Mouse (Mus musculus) embryonic facial prominence, embryonic 10.5 days (tissue): Measurements from ENCODE around the gene Ppp1r16b. TPM values are rescaled to one million over a fixed set of nuclear protein-coding genes. Genes with fewer than 3 reads are reported as not detected.

Experiments
- DNase-seq: peaks from one replicate; pipeline ENCODE4 v3.0.0-alpha.2; 2017; ENCODE audit warnings: low spot score
- H3K27ac ChIP-seq: fragments of 300-500 bp; sonication (generic); replicated peaks from 2 replicates; pipeline ENCODE4 v1.5.1; 2016; ENCODE audit warnings: mild to moderate bottlenecking
- H3K27me3 ChIP-seq: fragments of 300-500 bp; sonication (generic); replicated peaks from 2 replicates; pipeline ENCODE4 v1.6.1; 2016; ENCODE audit warnings: low read depth, mild to moderate bottlenecking; ENCODE audit not compliant: poor library complexity, severe bottlenecking
- H3K36me3 ChIP-seq: fragments of 300-500 bp; sonication (generic); replicated peaks from 2 replicates; pipeline ENCODE4 v1.6.1; 2016; ENCODE audit warnings: mild to moderate bottlenecking, moderate library complexity
- H3K4me1 ChIP-seq: fragments of 300-500 bp; sonication (generic); 2 replicates; pipeline ENCODE4 v1.6.1; 2016
- H3K4me3 ChIP-seq: fragments of 300-500 bp; sonication (generic); 2 replicates; pipeline ENCODE4 v1.5.1; 2016; ENCODE audit warnings: mild to moderate bottlenecking, moderate library complexity
- H3K9me3 ChIP-seq: fragments of 300-500 bp; sonication (generic); 2 replicates; pipeline ENCODE4 v1.6.1; 2016; ENCODE audit warnings: mild to moderate bottlenecking
- WGBS: fragments of 180-500 bp; shearing (Covaris S2); methylation state at CpG from one replicate; pipeline ENCODE4 v1.1.7; 2016; 5-methylcytosine and 5-hydroxymethylcytosine counted together
- polyA plus RNA-seq: library from polyadenylated mRNA; unstranded; fragments of >200 nt; fragmentation: Nextera tagmentation; extraction: Ambion mirVana; gene quantifications from 2 replicates; pipeline ENCODE4 v1.2.1, GENCODE M21; 2016

Ppp1r16b gene
- polyA plus RNA-seq, 1 experiment from 2014 or later = 3.3 TPM

DNA sequence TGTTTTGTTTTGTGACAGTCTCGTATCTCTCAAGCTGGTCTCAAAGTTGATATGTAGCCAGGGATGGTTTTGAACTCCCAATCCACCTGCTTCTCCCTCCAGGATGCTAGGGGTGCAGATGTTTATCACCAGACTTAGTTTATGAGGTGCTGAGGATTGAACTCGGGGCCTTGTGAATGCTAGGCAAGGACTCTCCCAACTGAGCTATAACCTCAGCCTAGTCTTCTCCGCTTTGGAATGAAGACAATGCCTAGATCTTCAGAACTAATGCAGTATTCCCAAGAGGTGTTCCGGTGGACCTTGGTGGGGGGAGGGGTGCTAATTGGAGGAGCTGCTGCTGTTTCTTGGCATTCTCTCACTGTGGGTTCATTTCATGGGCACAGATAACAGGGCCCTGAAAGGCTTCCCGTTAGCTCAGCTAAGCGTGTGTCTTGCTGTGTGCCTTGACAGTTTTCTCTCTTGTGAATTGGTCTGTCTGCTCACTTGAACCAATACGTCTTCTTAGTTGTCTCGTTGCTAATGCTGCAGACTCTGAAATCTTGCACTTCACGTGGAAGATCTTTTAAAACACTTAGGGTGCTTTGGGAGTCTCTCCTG, 19.1 kb downstream of the Ppp1r16b start:
- DNase-seq = no peak
- Histone ChIP-seq H3K9me3 (no peaks in the 10 kb centered on the region), H3K27me3 (no peaks in the 10 kb centered on the region), H3K4me1 (peaks cover 61% of the 10 kb centered on the region), H3K4me3 (no peak overlapping the region), H3K36me3 (no peaks in the 10 kb centered on the region), H3K27ac (no peak overlapping the region)
- 70% methylated on average over 9 of the region's 9 CpGs for WGBS

DNA sequence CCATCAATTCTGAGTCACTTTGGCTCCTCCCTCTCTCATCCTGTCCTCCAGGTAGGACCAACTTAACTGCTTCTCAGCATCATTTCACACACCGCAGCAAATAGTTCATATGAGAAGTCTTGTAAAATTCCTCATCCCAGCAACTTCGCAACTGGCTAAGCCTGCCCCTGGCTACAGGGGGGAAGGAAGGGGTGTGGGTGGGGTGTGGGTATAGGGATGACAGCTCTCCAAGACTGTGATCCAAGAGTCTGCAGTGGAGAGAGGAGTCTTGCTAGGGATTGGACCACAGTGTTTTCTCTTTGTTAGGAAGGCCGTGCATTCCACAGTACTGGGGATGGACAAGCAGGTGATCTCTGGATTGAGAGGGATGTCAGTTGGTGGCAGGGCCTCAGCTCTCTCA, 19.7 kb downstream of the Ppp1r16b start:
- Histone ChIP-seq H3K27ac (no peak overlapping the region), H3K4me1 (peaks cover 66% of the 10 kb centered on the region), H3K9me3 (no peaks in the 10 kb centered on the region), H3K27me3 (no peaks in the 10 kb centered on the region), H3K36me3 (no peaks in the 10 kb centered on the region), H3K4me3 (no peak overlapping the region)
- DNase-seq = no peak
- 91% methylated on average over 3 of the region's 3 CpGs for WGBS

DNA sequence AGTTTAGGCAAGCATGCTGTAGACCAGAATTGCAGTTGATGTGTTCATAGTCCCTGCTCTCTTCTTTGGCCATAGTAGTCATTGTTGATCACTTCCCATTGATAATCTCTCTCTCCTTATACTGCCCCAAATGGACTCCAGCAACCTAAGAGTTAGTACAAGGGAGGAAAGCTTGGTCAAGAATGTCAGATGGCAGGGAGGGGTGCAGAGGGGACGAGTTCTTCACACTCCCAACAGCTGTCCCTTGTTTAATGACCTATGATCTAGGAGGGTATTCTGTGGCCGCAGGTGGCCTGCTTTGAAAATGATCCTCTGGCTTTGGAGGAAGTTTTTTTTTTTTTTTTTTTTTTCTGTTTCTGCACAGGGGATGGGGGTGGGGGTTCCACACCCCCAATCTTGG, 21.2 kb downstream of the Ppp1r16b start:
- DNase-seq = no peak
- H3K9me3 ChIP-seq = no peaks in the 10 kb centered on the region
- H3K4me1 ChIP-seq = peaks cover 61% of the 10 kb centered on the region
- H3K27ac ChIP-seq = no peak overlapping the region
- 44% methylated on average over 2 of the region's 2 CpGs for WGBS
- no peaks in the 10 kb centered on the region for H3K36me3 ChIP-seq
- no peaks in the 10 kb centered on the region for H3K27me3 ChIP-seq
- no peak overlapping the region for H3K4me3 ChIP-seq

DNA sequence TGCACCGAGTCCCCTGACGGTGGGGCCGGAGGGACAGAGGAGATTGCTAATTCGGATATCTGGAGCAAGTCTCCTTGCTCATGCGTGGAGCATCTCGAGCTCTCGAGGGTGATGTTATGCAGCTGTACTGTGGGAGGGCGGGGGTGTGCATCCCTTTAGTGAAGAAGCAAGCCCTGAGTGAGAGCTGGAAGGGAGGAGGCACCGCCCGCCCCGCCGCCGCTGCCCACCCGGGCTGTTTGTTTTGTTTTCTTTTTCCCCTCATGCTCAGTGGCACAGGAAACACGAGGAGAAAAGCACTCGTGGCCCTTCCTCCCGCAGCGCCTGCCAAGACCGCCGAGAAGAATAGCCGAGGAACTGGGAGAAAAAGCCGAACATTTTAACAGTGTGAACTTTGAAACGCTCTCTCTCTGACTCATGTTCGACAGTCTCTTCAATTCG, 22.6 kb downstream of the Ppp1r16b start:
- Histone ChIP-seq H3K4me1 (peaks cover 49% of the 10 kb centered on the region), H3K4me3 (no peak overlapping the region), H3K27ac (no peak overlapping the region; the same call in 1 of the 2 replicates), H3K9me3 (no peaks in the 10 kb centered on the region), H3K27me3 (no peaks in the 10 kb centered on the region), H3K36me3 (no peaks in the 10 kb centered on the region)
- WGBS = 68% methylated on average over 25 of the region's 25 CpGs
- no peak for DNase-seq

DNA sequence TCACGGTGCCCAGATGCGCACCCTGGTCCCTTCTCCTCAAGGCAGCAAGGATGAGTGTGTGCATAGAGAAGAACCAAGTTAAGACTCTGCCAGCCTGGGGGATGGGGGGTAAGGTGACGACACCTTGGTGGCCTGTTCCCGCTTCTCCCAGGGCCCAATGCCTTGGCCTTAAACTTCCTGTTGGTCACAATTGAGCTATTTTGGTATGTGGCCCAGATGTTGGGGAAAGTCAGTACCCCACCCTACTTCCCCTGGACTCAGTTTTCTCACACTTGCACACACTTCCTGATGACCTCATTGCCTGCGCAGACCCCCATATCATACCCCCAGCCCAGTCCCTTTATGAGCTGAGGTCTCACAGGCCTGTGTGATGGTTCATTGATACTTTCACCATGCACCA, 23.9 kb downstream of the Ppp1r16b start:
- H3K27ac ChIP-seq = no peak overlapping the region
- H3K4me3 ChIP-seq = no peak overlapping the region
- no peaks in the 10 kb centered on the region for H3K9me3 ChIP-seq
- H3K4me1 ChIP-seq = peaks cover 43% of the 10 kb centered on the region
- WGBS = 78% methylated on average over 5 of the region's 5 CpGs
- no peaks in the 10 kb centered on the region for H3K36me3 ChIP-seq
- no peak for DNase-seq
- H3K27me3 ChIP-seq = no peaks in the 10 kb centered on the region

DNA sequence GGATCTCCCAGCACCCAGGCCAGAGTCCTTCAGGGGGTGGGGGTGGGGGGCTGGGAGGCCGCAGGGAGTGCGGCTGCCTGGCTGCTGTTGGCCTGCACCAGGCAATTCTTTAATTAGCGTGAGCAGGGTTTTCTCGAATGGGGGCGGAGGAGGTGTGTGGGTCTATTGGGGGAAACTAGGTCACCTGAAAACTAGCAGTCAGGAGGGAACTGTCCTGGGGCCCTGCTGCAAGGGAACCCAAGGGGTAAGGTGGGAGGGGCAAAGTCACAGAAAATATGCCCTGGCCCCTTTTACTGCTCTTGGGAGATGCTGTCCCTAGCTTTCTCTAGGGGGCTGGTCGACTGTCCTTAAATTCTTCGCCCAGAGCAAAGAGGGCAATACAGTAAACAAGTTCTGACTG, 24.4 kb downstream of the Ppp1r16b start:
- H3K27me3 ChIP-seq = no peaks in the 10 kb centered on the region
- peaks cover 40% of the 10 kb centered on the region for H3K4me1 ChIP-seq
- no peak for DNase-seq
- H3K36me3 ChIP-seq = no peaks in the 10 kb centered on the region
- no peaks in the 10 kb centered on the region for H3K9me3 ChIP-seq
- WGBS = 51% methylated on average over 7 of the region's 7 CpGs
- no peak overlapping the region for H3K4me3 ChIP-seq
- H3K27ac ChIP-seq = peak overlapping the region; percentile 40; the same call in 1 of the 2 replicates

DNA sequence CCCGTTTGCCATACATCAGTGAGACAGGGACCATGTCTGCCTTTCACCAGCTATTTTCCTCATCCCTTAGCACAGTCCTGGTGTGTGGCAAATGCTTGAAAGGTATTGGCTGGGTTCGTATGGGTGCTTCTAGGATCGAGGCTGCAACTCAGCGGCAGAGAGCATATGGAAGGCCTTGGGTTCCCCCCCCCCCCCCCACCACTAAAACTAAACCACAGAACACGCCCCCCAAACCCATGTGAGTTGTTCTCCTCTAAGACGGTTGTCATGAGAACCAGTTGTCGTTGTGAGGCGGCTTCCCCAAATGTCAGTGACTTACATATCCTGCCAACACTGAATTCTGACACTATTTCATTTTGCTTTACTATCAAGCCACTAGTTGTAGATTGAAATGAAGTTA, 24.9 kb downstream of the Ppp1r16b start:
- no peak for DNase-seq
- 73% methylated on average over 8 of the region's 8 CpGs for WGBS
- H3K4me1 ChIP-seq = peaks cover 38% of the 10 kb centered on the region
- no peak overlapping the region for H3K4me3 ChIP-seq
- no peak overlapping the region; the same call in 1 of the 2 replicates for H3K27ac ChIP-seq
- no peaks in the 10 kb centered on the region for H3K9me3 ChIP-seq
- no peaks in the 10 kb centered on the region for H3K27me3 ChIP-seq
- no peaks in the 10 kb centered on the region for H3K36me3 ChIP-seq

DNA sequence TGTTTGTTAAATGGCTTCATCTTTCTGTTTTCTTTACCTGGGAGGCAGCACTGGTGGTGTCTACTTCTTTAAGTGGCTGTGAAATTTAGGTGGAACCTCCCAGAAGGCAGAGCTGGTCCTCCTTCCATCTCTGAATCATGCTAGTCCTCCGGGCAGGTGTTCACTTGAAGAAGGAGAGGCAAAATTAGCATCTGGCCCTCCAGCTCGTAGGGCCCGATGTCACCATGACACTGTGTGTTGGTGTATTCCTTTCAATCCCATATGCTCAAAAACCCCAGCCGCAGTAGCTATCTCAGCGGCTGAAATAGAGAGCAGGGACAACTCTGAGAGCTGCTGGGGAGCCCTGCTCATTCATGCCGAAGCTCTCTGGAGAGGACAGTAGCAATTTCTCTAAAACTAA, 27.0 kb downstream of the Ppp1r16b start:
- Histone ChIP-seq H3K4me1 (peaks cover 32% of the 10 kb centered on the region), H3K9me3 (no peaks in the 10 kb centered on the region), H3K27me3 (no peaks in the 10 kb centered on the region), H3K27ac (no peak overlapping the region), H3K4me3 (no peak overlapping the region), H3K36me3 (no peaks in the 10 kb centered on the region)
- DNase-seq = no peak
- whole genome bisulfite sequencing = 86% methylated on average over 6 of the region's 6 CpGs

DNA sequence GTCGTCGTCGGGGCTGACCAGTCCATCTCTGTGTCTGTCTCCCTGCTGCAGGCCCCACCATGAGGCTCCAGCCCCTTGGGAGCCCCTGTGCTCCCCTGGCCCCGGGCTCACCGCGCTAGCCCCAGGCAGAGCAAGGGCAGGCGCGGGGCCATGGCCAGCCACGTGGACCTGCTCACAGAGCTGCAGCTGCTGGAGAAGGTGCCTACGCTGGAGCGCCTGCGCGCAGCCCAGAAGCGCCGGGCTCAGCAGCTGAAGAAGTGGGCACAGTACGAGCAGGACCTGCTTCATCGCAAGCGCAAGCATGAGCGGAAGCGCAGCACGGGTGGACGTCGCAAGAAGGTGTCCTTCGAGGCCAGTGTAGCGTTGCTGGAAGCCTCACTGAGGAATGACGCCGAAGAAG, 30.6 kb downstream of the Ppp1r16b start:
- DNase-seq = no peak
- no peaks in the 10 kb centered on the region for H3K36me3 ChIP-seq
- peaks cover 10% of the 10 kb centered on the region; the same call in 1 of the 2 replicates for H3K4me1 ChIP-seq
- 86% methylated on average over 27 of the region's 27 CpGs for WGBS
- H3K4me3 ChIP-seq = no peak overlapping the region
- H3K27ac ChIP-seq = 0 out of 2 replicates have a peak overlapping the region, but pooled peaks have one; percentile 51
- H3K27me3 ChIP-seq = no peaks in the 10 kb centered on the region
- no peaks in the 10 kb centered on the region for H3K9me3 ChIP-seq

DNA sequence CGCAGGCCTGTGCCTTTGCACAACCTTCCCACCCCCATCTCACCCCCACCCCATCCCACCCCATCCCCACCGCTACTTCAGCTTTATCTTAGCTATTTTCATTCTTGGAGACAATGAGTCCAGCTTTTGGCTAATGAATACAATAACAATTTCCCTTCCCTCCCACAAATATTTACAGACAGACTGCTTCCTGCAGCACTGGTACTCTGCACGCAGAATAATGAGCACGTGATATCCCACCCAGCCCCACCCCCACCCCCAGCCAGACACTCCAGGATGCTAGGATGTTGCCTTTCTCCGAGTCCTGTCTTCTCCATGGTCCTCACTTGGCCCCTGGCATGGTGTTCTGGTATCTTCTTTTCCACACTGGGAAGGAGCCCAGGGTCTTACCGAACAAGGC, 31.3 kb downstream of the Ppp1r16b start:
- no peak for DNase-seq
- Histone ChIP-seq H3K27ac (no peak overlapping the region), H3K4me1 (peaks cover 10% of the 10 kb centered on the region; the same call in 1 of the 2 replicates), H3K9me3 (no peaks in the 10 kb centered on the region), H3K27me3 (no peaks in the 10 kb centered on the region), H3K36me3 (no peaks in the 10 kb centered on the region), H3K4me3 (no peak overlapping the region)
- 88% methylated on average over 6 of the region's 6 CpGs for WGBS

DNA sequence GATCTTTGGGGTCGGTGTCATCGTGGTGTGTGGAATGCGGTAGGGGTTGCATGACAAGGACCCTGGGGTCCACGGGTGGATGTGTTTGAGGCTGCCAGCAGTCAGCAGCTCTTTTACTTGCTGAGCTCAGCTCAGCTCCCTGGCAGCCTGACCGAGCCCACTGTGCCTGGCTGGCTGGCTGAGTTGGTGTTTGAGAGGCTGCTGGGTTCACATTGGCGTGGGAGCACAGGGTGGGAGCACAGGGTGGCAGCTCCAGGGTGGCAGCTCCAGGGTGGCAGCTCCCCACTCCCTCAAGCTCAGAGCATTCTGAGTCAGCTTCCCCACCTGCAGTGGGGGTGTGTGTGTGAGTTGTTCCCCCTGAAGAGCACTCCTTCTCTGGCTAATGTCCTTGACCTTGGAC, 34.7 kb downstream of the Ppp1r16b start:
- no peak for DNase-seq
- Histone ChIP-seq H3K36me3 (no peaks in the 10 kb centered on the region), H3K9me3 (no peaks in the 10 kb centered on the region), H3K27ac (no peak overlapping the region), H3K27me3 (no peaks in the 10 kb centered on the region), H3K4me3 (no peak overlapping the region), H3K4me1 (peaks cover 10% of the 10 kb centered on the region; the same call in 1 of the 2 replicates)
- WGBS = 84% methylated on average over 6 of the region's 6 CpGs

DNA sequence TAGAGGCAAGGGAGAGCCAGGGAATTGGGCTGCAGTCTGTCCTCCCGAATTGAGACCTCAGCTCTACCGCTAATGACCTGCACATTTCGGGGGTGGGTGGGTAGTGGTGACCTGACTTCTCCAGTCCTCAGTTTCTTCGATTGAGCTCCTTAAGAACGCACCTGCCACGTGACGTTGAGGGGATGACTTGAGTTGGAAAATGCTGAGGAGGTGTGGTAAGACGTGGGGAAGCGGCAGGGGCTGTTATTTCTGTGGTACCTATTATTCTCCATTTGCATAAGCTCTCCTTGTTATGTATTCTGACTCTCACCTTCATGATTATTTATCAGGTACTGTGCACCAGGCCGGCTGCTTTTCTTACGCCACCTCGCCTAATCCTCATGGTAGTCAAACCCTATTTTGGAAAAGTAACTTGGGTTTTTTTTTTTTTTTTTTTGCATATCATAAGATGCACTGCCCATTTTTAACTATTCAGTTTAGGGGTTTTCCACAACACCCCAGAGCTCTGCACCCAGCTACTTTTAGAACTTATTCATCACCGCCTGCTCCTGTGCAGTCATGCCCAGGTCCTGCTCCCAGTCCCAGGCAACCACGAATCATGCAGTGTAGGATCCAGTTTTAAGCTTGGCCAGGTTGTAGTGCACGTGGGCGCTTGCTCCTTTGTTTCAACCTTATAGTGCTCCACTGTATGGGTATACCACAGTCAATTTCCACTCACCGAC, 35.5 kb downstream of the Ppp1r16b start:
- 86% methylated on average over 17 of the region's 17 CpGs for WGBS

DNA sequence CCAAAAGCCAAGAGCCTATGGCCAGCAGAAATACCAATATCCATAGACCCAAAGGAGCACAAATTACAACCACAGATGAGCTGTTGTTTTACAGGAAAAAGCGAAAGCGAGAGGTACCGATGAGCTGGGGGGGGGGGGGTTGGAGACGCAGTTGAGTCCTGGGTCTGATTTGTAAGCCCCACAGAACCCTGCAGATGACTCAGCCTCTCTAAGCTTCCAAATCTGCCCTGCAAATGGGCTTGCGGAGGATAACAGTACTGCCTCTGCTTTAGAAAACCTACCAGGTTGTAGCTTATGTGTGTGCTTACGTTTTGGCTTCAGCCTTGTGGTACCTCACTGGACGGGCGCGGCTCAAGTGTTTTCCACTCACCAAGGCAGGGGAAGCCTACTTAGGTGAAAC, 36.3 kb downstream of the Ppp1r16b start:
- DNase-seq = no peak
- WGBS = 95% methylated on average over 9 of the region's 9 CpGs
- Histone ChIP-seq H3K36me3 (no peaks in the 10 kb centered on the region), H3K4me1 (no peaks in the 10 kb centered on the region), H3K27me3 (no peaks in the 10 kb centered on the region), H3K4me3 (no peak overlapping the region), H3K27ac (no peak overlapping the region), H3K9me3 (no peaks in the 10 kb centered on the region)

More for the DNA sequence above, 35.5 kb downstream of the Ppp1r16b start:
- H3K36me3 ChIP-seq = no peaks in the 10 kb centered on the region
- H3K4me1 ChIP-seq = peaks cover 4% of the 10 kb centered on the region; the same call in 1 of the 2 replicates
- DNase-seq = no peak
- no peak overlapping the region for H3K4me3 ChIP-seq
- H3K27me3 ChIP-seq = no peaks in the 10 kb centered on the region
- H3K9me3 ChIP-seq = no peaks in the 10 kb centered on the region
- H3K27ac ChIP-seq = no peak overlapping the region
